Mouse (Mus musculus): Measurements from ENCODE around the gene Phospho2.

DNA sequence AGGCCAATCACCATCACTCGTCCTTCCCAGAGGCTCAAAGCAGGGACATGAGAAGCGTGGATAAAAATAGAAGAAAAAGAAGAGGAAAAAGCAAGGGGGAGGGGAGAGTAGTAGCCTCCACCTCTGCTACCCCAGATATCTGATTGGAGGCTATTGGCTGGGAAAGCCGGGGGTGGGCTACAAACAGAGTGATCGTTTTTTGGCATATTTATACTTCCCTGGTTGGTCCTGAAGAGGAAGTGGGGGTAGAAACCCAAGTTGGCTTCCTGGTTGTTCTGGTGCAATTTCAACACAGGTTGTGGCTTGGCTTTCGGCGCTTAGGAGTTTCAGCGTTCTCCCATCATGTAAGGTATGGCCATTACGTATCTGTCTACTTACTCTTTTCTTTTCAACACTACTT lies 32.3 kb downstream of the Phospho2 start, which contains the start of gene Klhl23:
- TF ChIP-seq ZMIZ1 (IDR thresholded peaks at IDR 0.05; ENCODE audit: low read depth, low read length) (no peak), MYC (IDR thresholded peaks at IDR 0.05; ENCODE audit: low read depth, low read length) (no peak)

All from CH12.LX (cell line).